Mouse (Mus musculus): ENCODE measurements around the gene Krt39.

- TF ChIP-seq CTCF (IDR thresholded peaks at IDR 0.05; ENCODE audit: control insufficient read depth, insufficient read depth, insufficient read length) (no peak), USF1 (IDR thresholded peaks at IDR 0.05; ENCODE audit: low read depth) (no peak), FOSL1 (IDR thresholded peaks at IDR 0.05; ENCODE audit: insufficient read depth, low read length, poor library complexity, severe bottlenecking) (no peak), MYOG (IDR thresholded peaks at IDR 0.05; ENCODE audit: control insufficient read depth, extremely low read depth, insufficient read length) (no peak), CEBPB (IDR thresholded peaks at IDR 0.05; ENCODE audit: low read depth) (no peak), MAX (IDR thresholded peaks at IDR 0.05) (no peak)
These were observed 20.9 kb downstream of the Krt39 start for GRCm38 (mm10) chr11:99500095-99500805.

Data from C2C12 (cell line).